8 mouse cellular contexts compared by ENCODE assay signal in genomic region chr6:131360693-131361092, GRCm38 (mm10). TPM values are rescaled to one million over a fixed set of nuclear protein-coding genes. Genes with fewer than 3 reads are reported as not detected.
A peak's percentile ranks its signal among the peaks of the same experiment; 100 is the strongest.
DNase-seq lines count a peak whose midpoint lies in the region; ATAC-seq lines count a peak whose summit lies in the region.

No protein-coding gene starts in this region.

- no peak for DNase-seq in hindbrain, embryonic 11.5 days (ENCODE audit: low spot score)
- DNase-seq in hindbrain, embryonic 14.5 days (ENCODE audit: low spot score), result no peak
- peak; percentile 47 for DNase-seq in 3134 (ENCODE audit: extremely low read depth, insufficient read length, low spot score)
- peak; percentile 90 for DNase-seq in R1 (ENCODE audit: low read depth, low spot score)
- DNase-seq in liver, embryonic 13.5 days, result peak; percentile 63
- no peak for DNase-seq in cerebellum, postnatal 4 days (ENCODE audit: low spot score in 2 of 2)
- no peak for DNase-seq in adrenal gland, adult (ENCODE audit: inconsistent age in 2 of 2, low spot score in 1 of 2)

- peak; percentile 33; the same call in 1 of the 2 replicates for ATAC-seq in hindbrain, embryonic 11.5 days (ENCODE audit: low FRiP score)
- ATAC-seq in hindbrain, embryonic 14.5 days (ENCODE audit: low FRiP score), result no peak
- peak; percentile 82 for ATAC-seq in liver, embryonic 13.5 days (ENCODE audit: low read depth)
- no peak for ATAC-seq in hindbrain, embryonic 12.5 days (ENCODE audit: low FRiP score)

- 75% methylated on average over 5 of the region's 5 CpGs for WGBS in hindbrain, embryonic 11.5 days
- 77% methylated on average over 5 of the region's 5 CpGs for WGBS in hindbrain, embryonic 14.5 days
- WGBS in liver, embryonic 13.5 days (ENCODE audit: insufficient replicate concordance), result 47% methylated on average over 5 of the region's 5 CpGs
- 76% methylated on average over 5 of the region's 5 CpGs for WGBS in hindbrain, embryonic 12.5 days

- H3K4me1 ChIP-seq in hindbrain, embryonic 11.5 days (replicated peaks; ENCODE audit: control insufficient read depth, insufficient read depth, low read length), result no peaks in the 10 kb centered on the region
- H3K4me1 ChIP-seq in hindbrain, embryonic 14.5 days (replicated peaks; ENCODE audit: control insufficient read depth, insufficient read depth, low read length), result no peaks in the 10 kb centered on the region
- H3K4me1 ChIP-seq in liver, embryonic 13.5 days (replicated peaks), result peaks cover 42% of the 10 kb centered on the region
- H3K4me1 ChIP-seq in hindbrain, embryonic 12.5 days, result no peaks in the 10 kb centered on the region

- no peak overlapping the region for H3K4me2 ChIP-seq in hindbrain, embryonic 11.5 days (replicated peaks; ENCODE audit: low read depth, low read length)
- H3K4me2 ChIP-seq in hindbrain, embryonic 14.5 days (replicated peaks), result no peak overlapping the region
- H3K4me2 ChIP-seq in liver, embryonic 13.5 days, result no peak overlapping the region
- no peak overlapping the region for H3K4me2 ChIP-seq in hindbrain, embryonic 12.5 days (replicated peaks)

- no peak overlapping the region for H3K27ac ChIP-seq in hindbrain, embryonic 11.5 days (ENCODE audit: low read depth, low read length)
- no peak overlapping the region for H3K27ac ChIP-seq in hindbrain, embryonic 14.5 days
- H3K27ac ChIP-seq in liver, embryonic 13.5 days, result no peak overlapping the region; the same call in 1 of the 2 replicates
- no peak overlapping the region for H3K27ac ChIP-seq in hindbrain, embryonic 12.5 days

- H3K27me3 ChIP-seq in hindbrain, embryonic 11.5 days (ENCODE audit: control insufficient read depth, insufficient read depth, low read length), result no peaks in the 10 kb centered on the region
- no peaks in the 10 kb centered on the region for H3K27me3 ChIP-seq in hindbrain, embryonic 14.5 days (ENCODE audit: control insufficient read depth, insufficient read depth, low read length)
- peaks cover 11% of the 10 kb centered on the region for H3K27me3 ChIP-seq in liver, embryonic 13.5 days
- no peaks in the 10 kb centered on the region for H3K27me3 ChIP-seq in hindbrain, embryonic 12.5 days

- H3K9me3 ChIP-seq in hindbrain, embryonic 11.5 days (ENCODE audit: control insufficient read depth, low read length), result no peaks in the 10 kb centered on the region
- no peaks in the 10 kb centered on the region for H3K9me3 ChIP-seq in hindbrain, embryonic 14.5 days (ENCODE audit: control insufficient read depth, low read length)
- H3K9me3 ChIP-seq in liver, embryonic 13.5 days (replicated peaks), result no peaks in the 10 kb centered on the region
- no peaks in the 10 kb centered on the region for H3K9me3 ChIP-seq in hindbrain, embryonic 12.5 days (replicated peaks)

- H3K9ac ChIP-seq in hindbrain, embryonic 11.5 days (ENCODE audit: low read depth, low read length), result no peak overlapping the region
- H3K9ac ChIP-seq in hindbrain, embryonic 14.5 days, result no peak overlapping the region
- no peak overlapping the region for H3K9ac ChIP-seq in liver, embryonic 13.5 days
- H3K9ac ChIP-seq in hindbrain, embryonic 12.5 days, result no peak overlapping the region

- no peak overlapping the region for H3K4me3 ChIP-seq in hindbrain, embryonic 11.5 days (ENCODE audit: low read depth, low read length)
- no peak overlapping the region for H3K4me3 ChIP-seq in hindbrain, embryonic 14.5 days (replicated peaks; ENCODE audit: low read length)
- no peak overlapping the region for H3K4me3 ChIP-seq in liver, embryonic 13.5 days (replicated peaks)
- no peak overlapping the region for H3K4me3 ChIP-seq in hindbrain, embryonic 12.5 days

- no peaks in the 10 kb centered on the region for H3K36me3 ChIP-seq in hindbrain, embryonic 11.5 days (ENCODE audit: control insufficient read depth, insufficient read depth, low read length)
- peaks cover 20% of the 10 kb centered on the region; the same call in 1 of the 2 replicates for H3K36me3 ChIP-seq in hindbrain, embryonic 14.5 days (replicated peaks; ENCODE audit: control insufficient read depth, insufficient read depth)
- H3K36me3 ChIP-seq in liver, embryonic 13.5 days, result peaks cover 25% of the 10 kb centered on the region
- peaks cover 12% of the 10 kb centered on the region for H3K36me3 ChIP-seq in hindbrain, embryonic 12.5 days

RNA-seq across cellular contexts. Expression of gene Styk1, which starts 7.3 kb away (rescaled TPM):
- polyA plus RNA-seq in hindbrain, embryonic 11.5 days (2014; fragmentation: Nextera tagmentation; extraction: Ambion mirVana), result 1.1 TPM in 2 replicates
- 4.3 and 4.9 TPM in 2 replicates for polyA plus RNA-seq in hindbrain, embryonic 14.5 days (2014; fragmentation: Nextera tagmentation; extraction: Ambion mirVana)
- 0.44 and 0.60 TPM in 2 replicates for polyA plus RNA-seq in liver, embryonic 13.5 days (2015; fragmentation: Nextera tagmentation; extraction: Ambion mirVana)
- 1.5 and 2.2 TPM in 2 replicates for polyA plus RNA-seq in hindbrain, embryonic 12.5 days (2016; fragmentation: Nextera tagmentation; extraction: Ambion mirVana)

RNA-seq across cellular contexts. Expression of gene Ybx3, which starts 27.6 kb away (rescaled TPM):
- polyA plus RNA-seq in hindbrain, embryonic 11.5 days (2014; fragmentation: Nextera tagmentation; extraction: Ambion mirVana), result 34.4 and 38.8 TPM in 2 replicates
- 30.6 and 33.4 TPM in 2 replicates for polyA plus RNA-seq in hindbrain, embryonic 14.5 days (2014; fragmentation: Nextera tagmentation; extraction: Ambion mirVana)
- 80.6 and 81.3 TPM in 2 replicates for polyA plus RNA-seq in liver, embryonic 13.5 days (2015; fragmentation: Nextera tagmentation; extraction: Ambion mirVana)
- 24.6 and 26.4 TPM in 2 replicates for polyA plus RNA-seq in hindbrain, embryonic 12.5 days (2016; fragmentation: Nextera tagmentation; extraction: Ambion mirVana)

Comparison
In these comparisons a context has a peak if more than half of its experiments do, and no peak if none do; other contexts are left out.
1. ATAC-seq: peak in hindbrain, embryonic 11.5 days (single experiment) and liver, embryonic 13.5 days (single experiment); none in hindbrain, embryonic 14.5 days (single experiment) and hindbrain, embryonic 12.5 days (single experiment).
2. DNase-seq: peak in 3134 (single experiment), R1 (single experiment) and liver, embryonic 13.5 days (single experiment); none in hindbrain, embryonic 11.5 days (single experiment), hindbrain, embryonic 14.5 days (single experiment), cerebellum, postnatal 4 days (0 of 2) and adrenal gland, adult (0 of 2).